Mouse (Mus musculus) testis, adult 2 months (tissue): Measurements from ENCODE around the gene Nckap5.

Source experiments
- CTCF ChIP-seq: fragments of 200-500 bp; IDR thresholded peaks from 2 replicates; pipeline ENCODE4 v1.5.1; 2012; ENCODE audit warnings: low read depth, mild to moderate bottlenecking, inconsistent platforms, low read length, moderate library complexity; ENCODE audit not compliant: control insufficient read depth, insufficient read depth, insufficient replicate concordance
- POLR2A ChIP-seq: fragments of 200-500 bp; IDR thresholded peaks from 2 replicates; pipeline ENCODE4 v1.6.1; 2012; ENCODE audit warnings: low read depth, mild to moderate bottlenecking, inconsistent platforms, low read length, moderate library complexity; ENCODE audit not compliant: control insufficient read depth

DNA sequence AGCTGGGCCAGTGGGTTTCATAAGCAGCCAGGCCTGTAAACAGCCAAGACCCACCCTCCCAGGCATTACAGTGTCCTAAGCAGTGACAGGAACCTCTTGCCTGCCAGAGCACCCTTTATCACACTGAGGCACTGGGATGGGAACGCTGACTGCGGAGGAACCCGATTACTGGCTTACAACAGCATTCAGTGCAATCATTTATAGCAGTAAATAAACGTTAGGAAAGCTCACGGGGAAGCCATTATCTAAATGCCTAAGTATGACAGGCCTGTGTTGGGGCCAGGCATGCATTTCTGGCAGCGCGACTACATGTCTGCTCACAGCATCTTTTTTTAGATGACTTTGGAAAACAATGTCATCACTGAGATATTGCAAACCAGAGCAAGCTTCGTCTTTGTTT is 28.9 kb downstream of the Nckap5 start:
- TF ChIP-seq CTCF (no peak), POLR2A (no peak)
